Mouse (Mus musculus) CH12.LX (cell line): Measurements from ENCODE around the gene Lhpp.

Experiments
- EP300 ChIP-seq: IDR thresholded peaks from 2 replicates; pipeline ENCODE4 v1.6.1; 2011; ENCODE audit warnings: low read length, improper control_type of control experiment
- GABPA ChIP-seq: IDR thresholded peaks from 2 replicates; pipeline ENCODE4 v1.6.1; 2012; ENCODE audit warnings: low read depth, low read length, improper control_type of control experiment, inconsistent platforms; ENCODE audit not compliant: insufficient replicate concordance
- NRF1 ChIP-seq: IDR thresholded peaks from 2 replicates; pipeline ENCODE4 v1.6.1; 2014; ENCODE audit warnings: low read depth, mild to moderate bottlenecking, inconsistent platforms, low read length, improper control_type of control experiment, moderate library complexity
- ZMIZ1 ChIP-seq: IDR thresholded peaks from 2 replicates; pipeline ENCODE4 v1.6.1; 2012; ENCODE audit warnings: low read depth, mild to moderate bottlenecking, inconsistent platforms, low read length, improper control_type of control experiment

- TF ChIP-seq EP300 (no peak), GABPA (no peak), NRF1 (no peak), ZMIZ1 (no peak)
Measured at GRCm38 (mm10) chr7:132731558-132731957, 121.1 kb downstream of the Lhpp start.
